Mouse (Mus musculus): ENCODE data around the gene Gas7. TPM values are rescaled to one million over a fixed set of nuclear protein-coding genes. Genes with fewer than 3 reads are reported as not detected.

The Gas7 gene
- total and polyA plus RNA-seq, 2 experiments from 2014 or later: 4.8 to 23.2 TPM

DNA sequence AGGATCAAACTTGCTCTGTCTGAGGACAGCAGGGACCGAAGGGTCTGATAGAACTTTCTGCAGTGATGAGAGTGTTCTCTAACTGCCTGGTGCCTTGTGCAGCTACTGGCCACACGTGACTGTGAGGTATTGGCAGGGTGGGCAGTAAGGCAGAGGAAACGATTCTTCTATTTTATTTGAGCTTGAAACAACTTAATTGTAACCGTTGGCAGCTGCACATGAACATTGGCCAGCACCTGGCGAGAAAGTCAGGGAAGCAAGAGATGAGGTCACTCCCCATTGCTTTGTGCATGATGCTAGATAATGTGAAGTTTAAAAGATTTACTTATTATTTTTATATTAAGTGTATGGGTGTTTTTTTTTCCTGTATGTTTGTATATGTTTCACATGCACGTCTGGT is 77.9 kb downstream of the Gas7 start:
- TF ChIP-seq CTCF (IDR thresholded peaks at IDR 0.05; ENCODE audit: low read depth) (no peak), EP300 (IDR thresholded peaks at IDR 0.05; ENCODE audit: low read depth) (no peak)

DNA sequence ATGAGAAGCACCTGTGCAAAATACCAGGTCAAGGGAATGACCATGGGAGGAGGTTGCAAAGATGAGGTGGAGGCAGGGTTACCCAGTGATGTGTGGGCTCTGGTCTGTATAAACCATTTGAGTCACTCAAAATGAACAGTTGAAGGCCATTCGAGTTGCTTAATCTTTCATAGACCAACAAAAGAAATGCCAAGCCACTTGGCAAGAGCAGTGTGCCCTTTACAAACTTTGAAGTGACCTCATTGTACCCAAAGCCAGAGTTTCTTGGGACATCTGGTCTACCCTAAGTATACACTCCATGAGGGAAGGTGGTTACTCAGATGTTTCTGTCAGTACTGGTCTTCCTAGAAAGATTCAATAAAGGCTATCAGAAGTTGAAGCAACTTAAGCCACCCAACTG is 80.5 kb downstream of the Gas7 start:
- Histone ChIP-seq H3K4me2 (ENCODE audit: low read depth, low read length) (no peak overlapping the region), H3K36me3 (replicated peaks; ENCODE audit: control insufficient read depth, insufficient read depth, low read length) (no peaks in the 10 kb centered on the region), H3K9me3 (replicated peaks; ENCODE audit: control insufficient read depth, low read length) (no peaks in the 10 kb centered on the region), H3K27ac (ENCODE audit: low read depth) (no peak overlapping the region), H3K4me1 (ENCODE audit: control insufficient read depth, insufficient read depth) (peaks cover 6% of the 10 kb centered on the region; the same call in 1 of the 2 replicates), H3K27me3 (ENCODE audit: control insufficient read depth, insufficient read depth, low read length) (no peaks in the 10 kb centered on the region), H3K9ac (replicated peaks; ENCODE audit: low read depth, low read length) (no peak overlapping the region), H3K4me3 (ENCODE audit: low read depth, low read length) (no peak overlapping the region)
- TF ChIP-seq EP300 (IDR thresholded peaks at IDR 0.05; ENCODE audit: low read depth) (no peak), CTCF (IDR thresholded peaks at IDR 0.05; ENCODE audit: low read depth) (no peak)
- DNase-seq (ENCODE audit: low spot score) (no peak), ATAC-seq (ENCODE audit: insufficient read depth, low read depth) (no peak)
- WGBS: 66% methylated on average over 1 of the region's 1 CpGs

More for the DNA sequence above, 77.9 kb downstream of the Gas7 start:
- H3K9ac ChIP-seq (replicated peaks; ENCODE audit: low read depth, low read length): no peak overlapping the region
- no peak overlapping the region for H3K27ac ChIP-seq (ENCODE audit: low read depth)
- ATAC-seq (ENCODE audit: insufficient read depth, low read depth) (no peak), DNase-seq (ENCODE audit: low spot score) (no peak)
- H3K4me3 ChIP-seq (ENCODE audit: low read depth, low read length): no peak overlapping the region
- H3K4me1 ChIP-seq (ENCODE audit: control insufficient read depth, insufficient read depth): peaks cover 2% of the 10 kb centered on the region; the same call in 1 of the 2 replicates
- H3K9me3 ChIP-seq (replicated peaks; ENCODE audit: control insufficient read depth, low read length): no peaks in the 10 kb centered on the region
- H3K4me2 ChIP-seq (ENCODE audit: low read depth, low read length): no peak overlapping the region
- H3K27me3 ChIP-seq (ENCODE audit: control insufficient read depth, insufficient read depth, low read length): no peaks in the 10 kb centered on the region
- WGBS: 80% methylated on average over 6 of the region's 6 CpGs
- no peaks in the 10 kb centered on the region for H3K36me3 ChIP-seq (replicated peaks; ENCODE audit: control insufficient read depth, insufficient read depth, low read length)

DNA sequence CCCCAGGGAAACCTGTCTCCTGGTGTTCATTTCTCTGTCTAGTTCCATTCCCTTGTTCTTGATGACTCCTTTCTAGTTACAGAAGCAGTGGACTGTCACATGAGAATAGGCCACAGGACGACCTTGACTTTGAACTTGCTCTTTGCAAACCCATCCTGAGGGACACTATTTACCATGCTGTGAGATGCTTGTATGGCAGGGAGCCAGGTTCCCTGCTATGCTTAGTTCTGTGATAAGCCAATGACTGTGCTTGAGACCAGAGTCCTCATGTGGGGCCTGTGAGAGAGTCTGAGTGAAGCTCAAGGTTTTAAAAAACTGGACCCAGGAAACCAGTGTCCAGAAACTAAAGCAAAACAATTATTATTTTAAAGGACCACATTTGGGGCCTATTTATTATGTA is 81.2 kb downstream of the Gas7 start:
- Histone ChIP-seq H3K4me1 (ENCODE audit: control insufficient read depth, insufficient read depth) (peaks cover 6% of the 10 kb centered on the region; the same call in 1 of the 2 replicates), H3K4me2 (ENCODE audit: low read depth, low read length) (no peak overlapping the region), H3K27ac (ENCODE audit: low read depth) (no peak overlapping the region), H3K4me3 (ENCODE audit: low read depth, low read length) (no peak overlapping the region), H3K9me3 (replicated peaks; ENCODE audit: control insufficient read depth, low read length) (no peaks in the 10 kb centered on the region), H3K36me3 (replicated peaks; ENCODE audit: control insufficient read depth, insufficient read depth, low read length) (no peaks in the 10 kb centered on the region), H3K9ac (replicated peaks; ENCODE audit: low read depth, low read length) (no peak overlapping the region), H3K27me3 (ENCODE audit: control insufficient read depth, insufficient read depth, low read length) (no peaks in the 10 kb centered on the region)
- WGBS: 37% methylated on average over 1 of the region's 1 CpGs
- DNase-seq (ENCODE audit: low spot score) (no peak), ATAC-seq (ENCODE audit: insufficient read depth, low read depth) (peak; percentile 36; the same call in 1 of the 2 replicates)
- TF ChIP-seq EP300 (IDR thresholded peaks at IDR 0.05; ENCODE audit: low read depth) (no peak), CTCF (IDR thresholded peaks at IDR 0.05; ENCODE audit: low read depth) (no peak)

DNA sequence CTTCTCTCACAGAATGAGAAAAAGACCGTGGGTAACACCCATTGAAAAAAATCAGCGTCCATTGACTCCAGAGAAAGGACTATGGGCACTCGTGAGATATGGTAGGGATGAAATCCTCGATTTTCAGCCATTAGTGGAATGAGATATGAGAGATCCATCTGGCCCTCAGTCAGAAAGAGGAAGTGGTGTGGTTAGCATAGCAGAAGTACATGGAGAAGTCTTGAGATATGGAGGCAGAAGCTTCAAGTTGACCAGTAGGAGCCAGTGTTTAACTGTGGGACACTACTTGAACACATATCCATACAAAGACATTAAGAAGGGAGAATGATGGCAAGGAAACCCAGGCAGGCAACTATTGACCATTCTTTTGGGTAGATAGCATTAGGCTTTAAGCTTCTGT is 82.1 kb downstream of the Gas7 start:
- DNase-seq (ENCODE audit: low spot score) (no peak), ATAC-seq (ENCODE audit: insufficient read depth, low read depth) (no peak)
- Histone ChIP-seq H3K27ac (ENCODE audit: low read depth) (no peak overlapping the region), H3K9me3 (replicated peaks; ENCODE audit: control insufficient read depth, low read length) (no peaks in the 10 kb centered on the region), H3K36me3 (replicated peaks; ENCODE audit: control insufficient read depth, insufficient read depth, low read length) (no peaks in the 10 kb centered on the region), H3K27me3 (ENCODE audit: control insufficient read depth, insufficient read depth, low read length) (no peaks in the 10 kb centered on the region), H3K9ac (replicated peaks; ENCODE audit: low read depth, low read length) (no peak overlapping the region), H3K4me1 (ENCODE audit: control insufficient read depth, insufficient read depth) (peaks cover 6% of the 10 kb centered on the region; the same call in 1 of the 2 replicates), H3K4me3 (ENCODE audit: low read depth, low read length) (no peak overlapping the region), H3K4me2 (ENCODE audit: low read depth, low read length) (no peak overlapping the region)
- TF ChIP-seq CTCF (IDR thresholded peaks at IDR 0.05; ENCODE audit: low read depth): no peak
- no peak for TF ChIP-seq EP300 (IDR thresholded peaks at IDR 0.05; ENCODE audit: low read depth)
- WGBS: 84% methylated on average over 4 of the region's 4 CpGs

DNA sequence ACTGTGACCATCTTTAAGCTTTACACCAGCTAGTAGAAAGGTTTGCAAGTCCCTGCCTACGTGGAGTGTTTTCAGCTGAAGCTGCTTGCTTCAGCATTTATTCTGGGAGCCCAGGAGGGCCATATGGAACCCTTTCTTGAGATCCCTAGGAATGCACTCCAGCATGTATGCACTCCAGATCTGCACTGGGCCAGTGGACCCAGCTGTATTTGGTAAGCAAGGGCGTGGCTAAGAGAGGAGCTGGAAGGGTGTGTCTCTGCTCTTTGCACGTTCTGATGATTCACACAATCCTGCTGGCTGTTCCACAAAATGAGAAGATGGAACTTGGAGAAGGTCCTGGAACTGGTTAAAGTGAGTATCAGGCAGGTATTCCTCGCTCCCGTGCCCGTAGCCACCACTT is 83.3 kb downstream of the Gas7 start:
- H3K27ac ChIP-seq (ENCODE audit: low read depth): no peak overlapping the region
- H3K9me3 ChIP-seq (replicated peaks; ENCODE audit: control insufficient read depth, low read length): no peaks in the 10 kb centered on the region
- peaks cover 6% of the 10 kb centered on the region; the same call in 1 of the 2 replicates for H3K4me1 ChIP-seq (ENCODE audit: control insufficient read depth, insufficient read depth)

More for the DNA sequence above, 83.3 kb downstream of the Gas7 start:
- WGBS: 64% methylated on average over 6 of the region's 6 CpGs
- H3K36me3 ChIP-seq (replicated peaks; ENCODE audit: control insufficient read depth, insufficient read depth, low read length): no peaks in the 10 kb centered on the region
- DNase-seq (ENCODE audit: low spot score) (no peak), ATAC-seq (ENCODE audit: insufficient read depth, low read depth) (no peak)
- H3K4me2 ChIP-seq (ENCODE audit: low read depth, low read length): no peak overlapping the region
- TF ChIP-seq CTCF (IDR thresholded peaks at IDR 0.05; ENCODE audit: low read depth): no peak
- no peak for TF ChIP-seq EP300 (IDR thresholded peaks at IDR 0.05; ENCODE audit: low read depth)
- no peak overlapping the region for H3K4me3 ChIP-seq (ENCODE audit: low read depth, low read length)
- no peak overlapping the region for H3K9ac ChIP-seq (replicated peaks; ENCODE audit: low read depth, low read length)
- no peaks in the 10 kb centered on the region for H3K27me3 ChIP-seq (ENCODE audit: control insufficient read depth, insufficient read depth, low read length)
